Comparison of ENCODE assay signal across 8 mouse cellular contexts in the genomic region with DNA sequence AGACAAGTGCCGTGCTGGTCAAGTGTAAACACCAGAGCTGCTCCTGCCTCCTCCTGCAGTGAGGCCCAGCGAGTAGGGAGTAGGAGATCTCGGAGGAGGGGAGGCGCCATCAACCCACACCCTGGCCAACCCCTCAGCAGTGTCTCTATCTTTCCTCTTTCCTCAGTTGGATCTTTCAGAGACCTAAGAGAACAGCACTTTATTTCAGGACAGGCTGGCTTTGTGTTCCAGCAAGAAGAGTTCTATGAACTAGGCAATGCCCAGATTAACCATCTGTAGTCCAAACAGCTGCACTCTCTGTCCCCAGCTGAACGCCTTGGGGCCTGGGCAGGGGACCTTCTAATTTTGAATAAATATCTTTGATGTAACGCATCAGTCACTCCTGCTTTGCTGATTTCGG.
DNase-seq lines count a peak whose midpoint lies in the region; ATAC-seq and TF ChIP-seq lines count a peak whose summit lies in the region.

No protein-coding gene starts in this region.

- peaks cover 8% of the 10 kb centered on the region for H3K36me3 ChIP-seq in lung, embryonic 16.5 days (ENCODE audit: control insufficient read depth, insufficient read depth, low read length)
- H3K36me3 ChIP-seq in forebrain, embryonic 14.5 days (ENCODE audit: control insufficient read depth, insufficient read depth, low read length) = no peaks in the 10 kb centered on the region; the same call in 1 of the 2 replicates
- H3K36me3 ChIP-seq in limb, embryonic 14.5 days (ENCODE audit: control insufficient read depth, insufficient read depth, low read length) = peaks cover 36% of the 10 kb centered on the region

- H3K27me3 ChIP-seq in lung, embryonic 16.5 days (ENCODE audit: control insufficient read depth, insufficient read depth, low read depth, low read length) = no peaks in the 10 kb centered on the region
- H3K27me3 ChIP-seq in forebrain, embryonic 14.5 days (replicated peaks; ENCODE audit: control insufficient read depth, insufficient read depth, low read length) = no peaks in the 10 kb centered on the region
- H3K27me3 ChIP-seq in limb, embryonic 14.5 days (ENCODE audit: control insufficient read depth, insufficient read depth, low read length) = no peaks in the 10 kb centered on the region

- H3K4me2 ChIP-seq in lung, embryonic 16.5 days (ENCODE audit: low read depth, low read length) = peak overlapping the region; percentile 18; the same call in 1 of the 2 replicates
- peak overlapping the region; percentile 24 for H3K4me2 ChIP-seq in forebrain, embryonic 14.5 days (ENCODE audit: low read length)
- H3K4me2 ChIP-seq in limb, embryonic 14.5 days (replicated peaks; ENCODE audit: low read depth, low read length, severe bottlenecking) = peak overlapping the region; percentile 25; the same call in 1 of the 2 replicates

- ATAC-seq in lung, embryonic 16.5 days (ENCODE audit: low read depth) = 0 out of 2 replicates have a peak, but pooled peaks have one; percentile 16
- peak; percentile 56 for ATAC-seq in forebrain, embryonic 14.5 days
- ATAC-seq in limb, embryonic 14.5 days (ENCODE audit: low FRiP score, low read depth) = peak; percentile 31; the same call in 1 of the 2 replicates

- H3K27ac ChIP-seq in lung, embryonic 16.5 days (ENCODE audit: low read length) = peak overlapping the region; percentile 96
- H3K27ac ChIP-seq in forebrain, embryonic 14.5 days (ENCODE audit: low read depth, low read length) = peak overlapping the region; percentile 97
- H3K27ac ChIP-seq in limb, embryonic 14.5 days (replicated peaks; ENCODE audit: low read depth, low read length) = peak overlapping the region; percentile 95
- peak overlapping the region; percentile 94 for H3K27ac ChIP-seq in olfactory bulb, adult 2 months (ENCODE audit: insufficient read depth, low read depth, low read length)

- no peak for TF ChIP-seq CTCF in olfactory bulb, adult 2 months (IDR thresholded peaks at IDR 0.05; ENCODE audit: insufficient read depth, low read depth, low read length)

- DNase-seq in lung, postnatal 10 days = no peak
- DNase-seq in forebrain, embryonic 14.5 days (ENCODE audit: low spot score) = peak; percentile 51
- no peak for DNase-seq in limb, embryonic 14.5 days (ENCODE audit: low spot score)
- no peak for DNase-seq in left cerebral cortex, adult 18-20 months (ENCODE audit: low spot score in 2 of 2)
- DNase-seq in gastrocnemius, adult 18-20 months (ENCODE audit: low spot score) = no peak
- DNase-seq in layer of hippocampus, adult 11-12 months (ENCODE audit: low spot score) = no peak

- H3K9me3 ChIP-seq in lung, embryonic 16.5 days (ENCODE audit: control insufficient read depth, low read length) = no peaks in the 10 kb centered on the region
- no peaks in the 10 kb centered on the region for H3K9me3 ChIP-seq in forebrain, embryonic 14.5 days (replicated peaks; ENCODE audit: control insufficient read depth, low read length)
- H3K9me3 ChIP-seq in limb, embryonic 14.5 days (ENCODE audit: control insufficient read depth, low read length) = no peaks in the 10 kb centered on the region

- no peak for TF ChIP-seq POLR2A in limb, embryonic 14.5 days (IDR thresholded peaks at IDR 0.05; ENCODE audit: borderline replicate concordance, extremely low read depth, insufficient read depth, insufficient read length)
- no peak for TF ChIP-seq POLR2A in olfactory bulb, adult 2 months (IDR thresholded peaks at IDR 0.05; ENCODE audit: insufficient read depth, low read depth, low read length)

- no peak overlapping the region for H3K4me3 ChIP-seq in lung, embryonic 16.5 days (ENCODE audit: low read length)
- H3K4me3 ChIP-seq in forebrain, embryonic 14.5 days (ENCODE audit: low read depth, low read length) = no peak overlapping the region
- no peak overlapping the region for H3K4me3 ChIP-seq in limb, embryonic 14.5 days (replicated peaks; ENCODE audit: low read length)
- no peak overlapping the region for H3K4me3 ChIP-seq in olfactory bulb, adult 2 months (ENCODE audit: insufficient read depth, low read depth, low read length)

- H3K4me1 ChIP-seq in lung, embryonic 16.5 days (replicated peaks; ENCODE audit: control insufficient read depth, insufficient read depth, low read length) = peaks cover 88% of the 10 kb centered on the region
- H3K4me1 ChIP-seq in forebrain, embryonic 14.5 days (ENCODE audit: control insufficient read depth, insufficient read depth, low read length) = peaks cover 59% of the 10 kb centered on the region
- peaks cover 71% of the 10 kb centered on the region for H3K4me1 ChIP-seq in limb, embryonic 14.5 days (ENCODE audit: control insufficient read depth, insufficient read depth, low read length)
- peaks cover 62% of the 10 kb centered on the region for H3K4me1 ChIP-seq in olfactory bulb, adult 2 months (ENCODE audit: control insufficient read depth, insufficient read depth, low read length)

- WGBS in lung, embryonic 16.5 days = 21% methylated on average over 7 of the region's 7 CpGs
- WGBS in forebrain, embryonic 14.5 days = 3% methylated on average over 7 of the region's 7 CpGs
- 34% methylated on average over 7 of the region's 7 CpGs for WGBS in limb, embryonic 14.5 days
- 31% methylated on average over 7 of the region's 7 CpGs for WGBS in olfactory bulb, adult 2 months

- peak overlapping the region; percentile 36 for H3K9ac ChIP-seq in lung, embryonic 16.5 days (ENCODE audit: low read length)
- H3K9ac ChIP-seq in forebrain, embryonic 14.5 days (ENCODE audit: low read length) = peak overlapping the region; percentile 60; the same call in 1 of the 2 replicates
- peak overlapping the region; percentile 40 for H3K9ac ChIP-seq in limb, embryonic 14.5 days (ENCODE audit: low read depth, low read length, severe bottlenecking)
